ENCODE assay signal across 2 mouse cellular contexts in the genomic region with DNA sequence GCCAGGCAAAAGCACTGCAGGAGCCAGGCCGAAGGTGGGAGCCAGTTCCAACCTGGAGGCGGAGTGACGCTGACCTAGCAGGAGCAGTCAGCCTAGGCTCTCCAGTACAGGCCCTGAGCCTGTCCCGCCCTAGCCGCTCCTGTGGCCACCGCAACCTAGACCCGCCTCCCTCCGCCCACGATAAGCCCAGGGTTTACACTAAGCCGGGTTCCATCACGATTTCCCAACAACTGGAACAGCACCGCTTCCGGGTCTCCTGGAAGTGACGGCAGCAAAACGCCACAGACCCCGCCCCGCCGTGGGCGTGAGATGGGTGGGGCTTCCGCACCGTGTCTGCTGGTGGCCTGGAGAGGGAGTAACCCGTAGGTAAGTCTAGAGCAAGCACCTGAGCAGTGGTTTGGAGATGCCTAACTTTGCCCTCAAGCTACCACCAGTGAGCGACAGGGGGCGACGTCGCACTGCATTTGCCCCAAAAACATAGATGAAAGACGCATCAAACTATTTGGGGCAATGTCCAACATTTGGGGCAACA.
TF ChIP-seq lines count a peak whose summit lies in the region.

No protein-coding gene starts in this region.

TF ChIP-seq in C2C12, 6 proteins besides CTCF, POLR2A, EP300 and RAD21:
- TF ChIP-seq FOSL1 (IDR thresholded peaks at IDR 0.05; ENCODE audit: insufficient read depth, low read length, poor library complexity, severe bottlenecking) = no peak
- TF ChIP-seq MYOG (IDR thresholded peaks at IDR 0.05; ENCODE audit: control insufficient read depth, extremely low read depth, insufficient read length) = no peak
- TF ChIP-seq MAX (IDR thresholded peaks at IDR 0.05) = peak; percentile 30
- peak; percentile 86 for TF ChIP-seq CEBPB (IDR thresholded peaks at IDR 0.05; ENCODE audit: low read depth)

TF ChIP-seq in myocyte, 11 proteins besides CTCF, POLR2A, EP300 and RAD21:
- no peak for TF ChIP-seq MYOG (IDR thresholded peaks at IDR 0.05; ENCODE audit: control insufficient read depth in 1 of 3, insufficient read depth in 1 of 3, insufficient read length in 2 of 3, low read depth in 2 of 3)
- no peak for TF ChIP-seq MYOD1 (IDR thresholded peaks at IDR 0.05; ENCODE audit: control insufficient read depth in 1 of 3, insufficient read length in 2 of 3, low read depth in 2 of 3)
- TF ChIP-seq SRF (IDR thresholded peaks at IDR 0.05; ENCODE audit: control insufficient read depth, insufficient read length, low read depth) = peak; percentile 18
- peak; percentile 80 for TF ChIP-seq CEBPB (IDR thresholded peaks at IDR 0.05; ENCODE audit: insufficient read depth, poor library complexity, severe bottlenecking)
- peak; percentile 83 for TF ChIP-seq POLR2AphosphoS2 (IDR thresholded peaks at IDR 0.05; ENCODE audit: insufficient read length, low read depth)
TF ChIP-seq in myocyte: peak in this region for 3.
